Mouse (Mus musculus): ENCODE data around the gene Smoc1.

GRCm38 (mm10) chr12:81147956-81148355 is 121.3 kb downstream of the Smoc1 start:
- TF ChIP-seq CTCF (IDR thresholded peaks at IDR 0.05; ENCODE audit: low read depth, low read length), result no peak
- no peak for TF ChIP-seq POLR2A (IDR thresholded peaks at IDR 0.05; ENCODE audit: borderline replicate concordance, low read depth, low read length)
